Mouse (Mus musculus) forebrain, embryonic 16.5 days (tissue): ENCODE measurements around the gene Amfr. TPM values are rescaled to one million over a fixed set of nuclear protein-coding genes. Genes with fewer than 3 reads are reported as not detected.
"Not testable (repeated sequence)": the region's sequence is repeated elsewhere in the genome, so short reads cannot be mapped to it uniquely, and the experiment has no call there.

Experiments
- ATAC-seq: fragments of 200-750 bp; cut with Nextera tagmentation; 2 replicates; pipeline ENCODE4 v1.8.0; 2017; ENCODE audit warnings: mild to moderate bottlenecking, moderate library complexity
- H3K27ac ChIP-seq: fragments of 300-500 bp; sonication (generic); 2 replicates; pipeline ENCODE4 v1.5.1; 2014; ENCODE audit warnings: low read length, control low read depth
- H3K27me3 ChIP-seq: fragments of 300-500 bp; sonication (generic); replicated peaks from 2 replicates; pipeline ENCODE4 v1.6.1; 2014; ENCODE audit warnings: low read length; ENCODE audit not compliant: control insufficient read depth, insufficient read depth
- H3K36me3 ChIP-seq: fragments of 300-500 bp; sonication (generic); 2 replicates; pipeline ENCODE4 v1.6.1; 2014; ENCODE audit not compliant: control insufficient read depth, insufficient read depth
- H3K4me1 ChIP-seq: fragments of 300-500 bp; sonication (generic); replicated peaks from 2 replicates; pipeline ENCODE4 v1.6.1; 2014; ENCODE audit warnings: low read length; ENCODE audit not compliant: control insufficient read depth, insufficient read depth
- H3K4me2 ChIP-seq: fragments of 300-500 bp; sonication (generic); 2 replicates; pipeline ENCODE4 v1.6.1; 2014; ENCODE audit warnings: mild to moderate bottlenecking, low read length, control low read depth
- H3K4me3 ChIP-seq: fragments of 300-500 bp; sonication (generic); replicated peaks from 2 replicates; pipeline ENCODE4 v1.5.1; 2014; ENCODE audit warnings: mild to moderate bottlenecking, low read length, control low read depth
- H3K9ac ChIP-seq: fragments of 300-500 bp; sonication (generic); replicated peaks from 2 replicates; pipeline ENCODE4 v1.6.1; 2014; ENCODE audit warnings: low read depth, low read length, control low read depth
- H3K9me3 ChIP-seq: fragments of 300-500 bp; sonication (generic); 2 replicates; pipeline ENCODE4 v1.6.1; 2016; ENCODE audit warnings: low read length; ENCODE audit not compliant: control insufficient read depth
- WGBS: fragments of 180-500 bp; shearing (Covaris S2); extraction: QIAGEN DNeasy Blood & Tissue Kit; methylation state at CpG from one replicate; pipeline ENCODE4 v1.1.7; 2014; 5-methylcytosine and 5-hydroxymethylcytosine counted together
- polyA plus RNA-seq: library from polyadenylated mRNA; unstranded; fragments of >200 nt; fragmentation: Nextera tagmentation; extraction: Ambion mirVana; gene quantifications from 2 replicates; pipeline ENCODE4 v1.2.1, GENCODE M21; 2015

The Amfr gene
- polyA plus RNA-seq: 63.5 and 64.4 TPM in 2 replicates

DNA sequence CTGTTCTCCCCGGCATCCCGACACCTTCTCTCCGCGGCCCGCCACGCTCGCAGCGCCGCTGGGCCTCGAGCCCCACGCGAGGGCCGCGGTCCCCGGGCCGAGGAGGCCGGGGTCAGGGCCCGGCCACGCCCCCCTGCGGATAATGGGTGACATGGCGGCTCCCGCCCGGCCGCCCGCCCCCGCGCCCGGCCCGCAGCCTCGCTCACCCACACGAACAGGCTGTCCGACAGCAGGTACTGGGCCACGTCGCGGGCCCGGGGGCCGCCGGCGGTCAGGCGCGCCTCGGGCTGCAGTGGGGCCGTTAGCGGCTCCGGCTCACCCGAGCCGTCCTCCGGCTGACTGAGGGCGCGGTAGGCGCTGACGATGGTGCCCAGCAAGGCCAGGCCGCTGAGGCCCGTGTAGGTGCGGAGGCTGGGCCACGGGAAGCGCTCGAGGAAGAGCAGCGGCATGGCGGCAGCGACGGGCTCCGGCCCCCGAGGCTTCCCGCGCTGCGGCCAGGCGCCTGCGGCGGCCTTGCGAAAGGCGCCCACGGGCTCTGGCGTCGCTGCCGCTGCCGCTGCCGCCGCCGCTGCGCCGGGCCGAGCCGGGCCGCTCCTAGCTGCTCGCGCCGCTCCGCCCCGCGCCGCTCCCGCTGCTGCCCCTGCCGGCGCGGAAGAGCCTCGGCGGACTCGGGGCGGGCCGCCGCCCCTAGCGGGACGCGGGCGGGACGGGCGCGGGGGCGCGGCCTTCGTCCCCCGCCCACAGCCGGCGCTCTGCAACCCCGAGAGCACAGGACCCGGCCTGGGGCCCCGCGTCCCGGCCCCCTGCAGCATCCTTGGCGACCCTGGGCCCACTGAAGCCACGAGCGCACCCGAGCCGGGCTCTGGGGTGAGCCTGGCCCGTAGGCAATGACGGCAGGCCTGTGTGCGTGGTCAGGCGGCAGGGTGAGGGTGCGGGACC lies at the start of gene Amfr:
Gene Amfr (minus strand): TSS at position 830 of the 939 bp plus-strand sequence.
- under 1% methylated on average over 92 of the region's 130 CpGs for WGBS
- H3K27ac ChIP-seq: peak within 1 kb of the TSS; percentile 94
- no peaks in the 10 kb centered on the region for H3K27me3 ChIP-seq

DNA sequence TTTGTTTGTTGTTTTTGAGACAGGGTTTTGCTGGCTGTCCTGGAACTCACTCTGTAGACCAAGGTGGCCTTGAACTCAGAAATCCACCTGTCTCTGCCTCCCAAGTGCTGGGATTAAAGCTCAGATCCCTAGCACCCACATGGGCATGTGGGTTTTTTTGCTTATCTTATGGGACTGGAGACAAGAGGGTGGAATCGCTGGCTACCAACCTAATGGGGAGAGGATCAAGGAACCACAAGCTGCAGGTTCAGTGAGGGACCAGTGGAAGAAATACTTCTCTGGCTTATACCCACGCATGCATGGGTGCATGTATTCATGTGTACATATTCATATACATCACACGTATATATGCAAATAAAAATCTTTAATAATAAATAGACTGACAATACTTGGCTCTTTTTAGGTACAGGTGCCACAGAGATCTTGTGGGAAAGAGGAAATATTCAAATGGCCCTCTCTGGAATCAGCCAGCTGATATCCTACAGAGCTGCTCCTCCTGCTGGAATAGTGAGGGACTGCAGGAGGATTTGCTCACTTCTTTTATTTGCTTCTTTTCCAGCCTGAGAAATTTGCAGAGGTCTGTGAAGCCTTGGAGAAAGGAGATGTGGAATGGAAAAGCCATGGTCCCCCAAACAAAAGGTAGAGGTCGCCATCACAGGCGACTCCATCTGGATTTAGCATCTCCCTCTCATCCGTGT lies 44.7 kb upstream of the Amfr start:
- H3K9ac ChIP-seq: no peak overlapping the region
- no peaks in the 10 kb centered on the region for H3K27me3 ChIP-seq
- no peak overlapping the region for H3K27ac ChIP-seq
- H3K9me3 ChIP-seq: no peaks in the 10 kb centered on the region
- H3K36me3 ChIP-seq: peaks cover 9% of the 10 kb centered on the region
- 60% methylated on average over 6 of the region's 6 CpGs for WGBS
- no peaks in the 10 kb centered on the region for H3K4me1 ChIP-seq
- ATAC-seq: no peak
- no peak overlapping the region for H3K4me2 ChIP-seq
- no peak overlapping the region for H3K4me3 ChIP-seq

More for the DNA sequence above, at the start of gene Amfr:
- H3K4me2 ChIP-seq: peak within 1 kb of the TSS; percentile 73
- H3K9ac ChIP-seq: peak within 1 kb of the TSS; percentile 98
- peaks cover 3% of the 10 kb centered on the region; the same call in 1 of the 2 replicates for H3K36me3 ChIP-seq
- H3K4me1 ChIP-seq: peaks cover 33% of the 10 kb centered on the region
- peak; percentile 95 for ATAC-seq
- peak within 1 kb of the TSS; percentile 98 for H3K4me3 ChIP-seq
- H3K9me3 ChIP-seq: no peaks in the 10 kb centered on the region

DNA sequence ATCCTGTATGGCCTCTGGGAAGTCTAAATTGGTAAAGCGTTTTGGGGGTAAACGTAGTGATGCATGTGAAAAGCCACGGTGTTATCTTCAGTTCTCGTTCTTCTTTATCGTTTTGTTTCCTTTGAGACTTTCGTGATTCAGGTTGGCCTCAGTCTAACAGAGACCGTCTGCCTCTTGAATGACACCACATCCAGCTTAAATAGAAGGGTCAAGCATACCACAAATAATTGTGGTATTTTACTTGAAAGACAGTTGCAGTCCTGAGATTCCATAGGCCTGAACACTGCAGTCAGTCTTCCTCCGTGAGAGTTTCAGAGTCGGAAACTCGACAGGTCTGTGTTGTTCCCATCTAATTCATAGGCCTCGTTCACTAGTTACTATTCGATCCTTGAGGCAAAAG lies 40.1 kb upstream of the Amfr start:
- no peak overlapping the region for H3K4me2 ChIP-seq
- 92% methylated on average over 12 of the region's 12 CpGs for WGBS

GRCm38 (mm10) chr8:94047845-94048244 lies 35.2 kb upstream of the Amfr start:
- H3K27me3 ChIP-seq: no peaks in the 10 kb centered on the region
- H3K4me3 ChIP-seq: no peak overlapping the region
- no peaks in the 10 kb centered on the region for H3K4me1 ChIP-seq
- H3K4me2 ChIP-seq: no peak overlapping the region
- H3K9me3 ChIP-seq: no peaks in the 10 kb centered on the region
- H3K9ac ChIP-seq: no peak overlapping the region
- no peaks in the 10 kb centered on the region for H3K36me3 ChIP-seq
- no peak overlapping the region for H3K27ac ChIP-seq
- no peak for ATAC-seq
- WGBS: 51% methylated on average over 2 of the region's 2 CpGs

More for the DNA sequence above, 40.1 kb upstream of the Amfr start:
- Histone ChIP-seq H3K9me3 (no peaks in the 10 kb centered on the region), H3K27me3 (no peaks in the 10 kb centered on the region), H3K4me3 (no peak overlapping the region), H3K9ac (no peak overlapping the region), H3K4me1 (no peaks in the 10 kb centered on the region), H3K27ac (no peak overlapping the region), H3K36me3 (peaks cover 4% of the 10 kb centered on the region; the same call in 1 of the 2 replicates)
- no peak for ATAC-seq

DNA sequence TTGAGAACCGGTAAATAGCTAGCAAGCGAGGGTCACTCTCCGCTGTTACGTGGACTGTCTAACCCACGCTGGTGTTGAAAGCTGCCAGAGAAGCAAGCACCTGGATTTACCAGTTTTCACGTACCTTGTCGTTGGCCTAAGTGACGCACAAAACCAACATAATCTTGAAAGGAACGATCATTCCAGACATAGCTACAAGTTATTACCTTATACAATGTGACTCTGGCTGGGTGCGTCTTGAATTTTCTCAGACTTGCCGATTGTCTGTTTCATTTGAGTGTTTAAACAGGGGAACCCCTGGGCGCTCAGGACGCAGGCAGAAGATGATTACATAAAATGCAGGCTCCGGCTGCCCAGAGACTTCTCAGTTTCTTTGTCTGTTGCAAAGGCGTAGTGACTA lies 25.2 kb upstream of the Amfr start:
- Histone ChIP-seq H3K27ac (no peak overlapping the region; the same call in 1 of the 2 replicates), H3K4me2 (peak overlapping the region; percentile 86), H3K9ac (peak overlapping the region; percentile 76), H3K9me3 (no peaks in the 10 kb centered on the region), H3K4me3 (peak overlapping the region; percentile 81), H3K36me3 (peaks cover 2% of the 10 kb centered on the region; the same call in 1 of the 2 replicates), H3K27me3 (no peaks in the 10 kb centered on the region), H3K4me1 (peaks cover 23% of the 10 kb centered on the region)
- no peak for ATAC-seq
- WGBS: 6% methylated on average over 15 of the region's 15 CpGs

DNA sequence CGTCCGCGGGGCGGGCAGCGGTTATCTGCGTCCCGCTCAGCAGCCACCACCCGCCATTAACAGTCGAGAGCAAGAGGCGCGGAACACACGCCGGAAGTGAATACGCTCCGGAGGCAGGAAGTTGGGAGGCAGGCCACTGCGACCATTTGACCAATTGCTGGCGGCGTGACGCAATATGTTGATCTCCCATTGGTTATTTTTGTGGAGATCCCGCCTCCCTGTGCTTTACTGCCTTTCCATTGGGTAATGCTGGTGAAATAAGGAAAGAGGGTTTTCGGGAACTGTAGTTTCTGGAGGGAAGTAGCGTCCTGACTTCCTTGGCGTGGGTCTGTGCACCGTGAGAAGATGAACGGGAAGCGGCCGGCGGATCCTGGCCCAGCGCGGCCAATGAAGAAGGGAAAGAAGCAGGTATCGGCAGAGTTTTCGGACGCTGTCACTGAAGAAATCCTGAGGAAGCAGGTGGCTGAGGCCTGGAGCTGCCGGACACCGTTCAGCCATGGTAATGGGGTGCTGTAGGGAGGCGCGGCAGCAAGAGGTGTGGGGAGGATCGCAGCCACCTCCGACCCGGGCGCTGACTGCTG lies 24.4 kb upstream of the Amfr start, which contains the start of the genes Nudt21 and Ogfod1:
Gene Nudt21 (minus strand): TSS at position 88 of the 581 bp plus-strand sequence.
Gene Ogfod1 (plus strand): TSS at position 255 of the 581 bp plus-strand sequence.
- H3K4me3 ChIP-seq: peak within 1 kb of the TSS; percentile 81
- H3K27me3 ChIP-seq: no peaks in the 10 kb centered on the region
- H3K4me2 ChIP-seq: peak within 1 kb of the TSS; percentile 86
- no peaks in the 10 kb centered on the region for H3K9me3 ChIP-seq
- H3K36me3 ChIP-seq: peaks cover 2% of the 10 kb centered on the region; the same call in 1 of the 2 replicates
- H3K27ac ChIP-seq: peak within 1 kb of the TSS; percentile 77
- H3K9ac ChIP-seq: peak within 1 kb of the TSS; percentile 76
- peak; percentile 99 for ATAC-seq
- H3K4me1 ChIP-seq: peaks cover 23% of the 10 kb centered on the region
- under 1% methylated on average over 40 of the region's 41 CpGs for WGBS

DNA sequence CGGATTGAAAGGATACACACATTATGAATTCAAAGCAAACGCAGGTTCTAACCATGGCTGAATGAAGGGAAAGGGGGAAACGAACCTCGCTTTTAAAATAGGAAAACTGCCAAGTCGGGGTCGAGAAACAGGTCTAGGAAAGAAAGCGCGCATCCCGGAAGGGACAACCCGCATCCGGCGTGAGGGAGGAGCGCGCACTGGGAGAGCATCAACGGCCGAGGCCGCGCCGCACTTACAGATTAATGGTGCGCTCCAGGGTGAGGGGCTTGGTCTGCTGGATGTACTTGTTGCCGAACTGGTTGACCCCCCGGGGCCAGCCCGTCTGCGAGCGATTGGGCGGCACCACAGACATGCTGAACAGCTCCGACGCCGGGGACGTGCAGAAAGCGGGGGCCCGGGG lies 23.9 kb upstream of the Amfr start:
- H3K4me2 ChIP-seq: peak overlapping the region; percentile 71
- not testable (repeated sequence) for H3K9me3 ChIP-seq, H3K36me3 ChIP-seq, H3K27me3 ChIP-seq
- 0% methylated on average over 21 of the region's 32 CpGs for WGBS
- peak overlapping the region; percentile 77 for H3K27ac ChIP-seq
- H3K4me3 ChIP-seq: peak overlapping the region; percentile 81
- H3K9ac ChIP-seq: peak overlapping the region; percentile 59
- peak; percentile 86 for ATAC-seq
- H3K4me1 ChIP-seq: peaks cover 23% of the 10 kb centered on the region

DNA sequence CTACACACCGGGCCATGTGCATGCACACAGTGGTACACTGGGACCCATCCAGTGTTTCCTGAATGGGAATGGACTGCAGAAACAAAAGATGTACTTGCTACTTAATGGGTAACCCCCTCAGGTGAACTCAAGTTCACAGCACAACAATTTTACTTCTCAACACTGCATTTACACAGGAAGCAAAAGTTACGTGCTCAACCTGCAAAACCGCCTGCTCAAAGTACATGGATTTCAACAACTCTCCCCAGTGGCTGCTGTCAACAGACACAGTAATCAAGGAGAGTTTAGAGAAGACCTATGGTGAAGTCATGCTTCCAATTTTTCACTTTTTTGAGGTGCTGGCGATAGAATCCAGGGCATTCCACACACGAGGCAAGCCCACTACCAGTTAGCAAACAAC lies 22.6 kb upstream of the Amfr start:
- peak overlapping the region; percentile 21; the same call in 1 of the 2 replicates for H3K4me3 ChIP-seq
- no peak for ATAC-seq
- no peak overlapping the region for H3K27ac ChIP-seq
- H3K27me3 ChIP-seq: no peaks in the 10 kb centered on the region
- peaks cover 23% of the 10 kb centered on the region for H3K4me1 ChIP-seq
- H3K36me3 ChIP-seq: peaks cover 2% of the 10 kb centered on the region; the same call in 1 of the 2 replicates
- no peak overlapping the region for H3K9ac ChIP-seq
- H3K9me3 ChIP-seq: no peaks in the 10 kb centered on the region
- whole genome bisulfite sequencing: 60% methylated on average over 5 of the region's 5 CpGs
- peak overlapping the region; percentile 71 for H3K4me2 ChIP-seq
